Mouse (Mus musculus): ENCODE data around the gene Gstt1. TPM values are rescaled to one million over a fixed set of nuclear protein-coding genes. Genes with fewer than 3 reads are reported as not detected.

Gene Gstt1
- polyA plus RNA-seq, 1 experiment from 2014 or later, result 217 TPM

- peak overlapping the region; percentile 90 for H3K4me2 ChIP-seq (ENCODE audit: low read depth, low read length)
- peaks cover 6% of the 10 kb centered on the region for H3K36me3 ChIP-seq (ENCODE audit: control insufficient read depth, insufficient read depth)
- peak; percentile 25 for ATAC-seq (ENCODE audit: low read depth)
- WGBS (ENCODE audit: insufficient replicate concordance), result 43% methylated on average over 3 of the region's 3 CpGs
- H3K9me3 ChIP-seq (replicated peaks; ENCODE audit: control insufficient read depth, low read length), result no peaks in the 10 kb centered on the region
- H3K4me3 ChIP-seq (ENCODE audit: low read depth, low read length), result peak overlapping the region; percentile 47
- peak overlapping the region; percentile 49 for H3K9ac ChIP-seq (ENCODE audit: low read depth, low read length)
- H3K4me1 ChIP-seq (ENCODE audit: control insufficient read depth, low read depth, low read length), result peaks cover 19% of the 10 kb centered on the region
- peak overlapping the region; percentile 80 for H3K27ac ChIP-seq (ENCODE audit: low read length)
- H3K27me3 ChIP-seq (ENCODE audit: control insufficient read depth, insufficient read depth, low read depth, low read length), result no peaks in the 10 kb centered on the region
Measured at GRCm38 (mm10) chr10:75762413-75762812, 36.0 kb downstream of the Gstt1 start.

- 89% methylated on average over 3 of the region's 3 CpGs for WGBS (ENCODE audit: insufficient replicate concordance)
- Histone ChIP-seq H3K27ac (ENCODE audit: low read length) (no peak overlapping the region), H3K4me1 (ENCODE audit: control insufficient read depth, low read depth, low read length) (peaks cover 19% of the 10 kb centered on the region), H3K9ac (ENCODE audit: low read depth, low read length) (no peak overlapping the region), H3K36me3 (ENCODE audit: control insufficient read depth, insufficient read depth) (peaks cover 6% of the 10 kb centered on the region), H3K9me3 (replicated peaks; ENCODE audit: control insufficient read depth, low read length) (no peaks in the 10 kb centered on the region), H3K4me2 (ENCODE audit: low read depth, low read length) (no peak overlapping the region), H3K27me3 (ENCODE audit: control insufficient read depth, insufficient read depth, low read depth, low read length) (no peaks in the 10 kb centered on the region), H3K4me3 (ENCODE audit: low read depth, low read length) (no peak overlapping the region)
- ATAC-seq (ENCODE audit: low read depth), result no peak
Measured at GRCm38 (mm10) chr10:75760311-75760710, 38.1 kb downstream of the Gstt1 start.

GRCm38 (mm10) chr10:75756719-75757118 is 41.7 kb downstream of the Gstt1 start:
- WGBS (ENCODE audit: insufficient replicate concordance), result 80% methylated on average over 11 of the region's 11 CpGs
- Histone ChIP-seq H3K27me3 (ENCODE audit: control insufficient read depth, insufficient read depth, low read depth, low read length) (no peaks in the 10 kb centered on the region), H3K4me3 (ENCODE audit: low read depth, low read length) (no peak overlapping the region), H3K9ac (ENCODE audit: low read depth, low read length) (no peak overlapping the region), H3K9me3 (replicated peaks; ENCODE audit: control insufficient read depth, low read length) (no peaks in the 10 kb centered on the region), H3K4me2 (ENCODE audit: low read depth, low read length) (no peak overlapping the region), H3K36me3 (ENCODE audit: control insufficient read depth, insufficient read depth) (peaks cover 29% of the 10 kb centered on the region), H3K27ac (ENCODE audit: low read length) (no peak overlapping the region), H3K4me1 (ENCODE audit: control insufficient read depth, low read depth, low read length) (peaks cover 1% of the 10 kb centered on the region; the same call in 1 of the 2 replicates)
- ATAC-seq (ENCODE audit: low read depth), result no peak

GRCm38 (mm10) chr10:75744017-75744416 is 54.4 kb downstream of the Gstt1 start:
- Histone ChIP-seq H3K9ac (ENCODE audit: low read depth, low read length) (no peak overlapping the region), H3K4me1 (ENCODE audit: control insufficient read depth, low read depth, low read length) (no peaks in the 10 kb centered on the region), H3K4me3 (ENCODE audit: low read depth, low read length) (no peak overlapping the region), H3K9me3 (replicated peaks; ENCODE audit: control insufficient read depth, low read length) (no peaks in the 10 kb centered on the region), H3K27me3 (ENCODE audit: control insufficient read depth, insufficient read depth, low read depth, low read length) (no peaks in the 10 kb centered on the region), H3K36me3 (ENCODE audit: control insufficient read depth, insufficient read depth) (peaks cover 65% of the 10 kb centered on the region), H3K27ac (ENCODE audit: low read length) (no peak overlapping the region), H3K4me2 (ENCODE audit: low read depth, low read length) (no peak overlapping the region)
- 39% methylated on average over 3 of the region's 3 CpGs for WGBS (ENCODE audit: insufficient replicate concordance)
- ATAC-seq (ENCODE audit: low read depth), result peak; percentile 75

GRCm38 (mm10) chr10:75743369-75743768 is 55.0 kb downstream of the Gstt1 start:
- WGBS (ENCODE audit: insufficient replicate concordance), result 88% methylated on average over 12 of the region's 12 CpGs
- H3K4me3 ChIP-seq (ENCODE audit: low read depth, low read length), result no peak overlapping the region
- H3K9me3 ChIP-seq (replicated peaks; ENCODE audit: control insufficient read depth, low read length), result no peaks in the 10 kb centered on the region
- H3K36me3 ChIP-seq (ENCODE audit: control insufficient read depth, insufficient read depth), result peaks cover 69% of the 10 kb centered on the region
- no peaks in the 10 kb centered on the region for H3K27me3 ChIP-seq (ENCODE audit: control insufficient read depth, insufficient read depth, low read depth, low read length)
- no peak overlapping the region for H3K27ac ChIP-seq (ENCODE audit: low read length)
- H3K4me2 ChIP-seq (ENCODE audit: low read depth, low read length), result no peak overlapping the region
- no peak for ATAC-seq (ENCODE audit: low read depth)
- H3K4me1 ChIP-seq (ENCODE audit: control insufficient read depth, low read depth, low read length), result no peaks in the 10 kb centered on the region
- no peak overlapping the region for H3K9ac ChIP-seq (ENCODE audit: low read depth, low read length)

GRCm38 (mm10) chr10:75740866-75741265 is 57.5 kb downstream of the Gstt1 start:
- Histone ChIP-seq H3K36me3 (ENCODE audit: control insufficient read depth, insufficient read depth) (peaks cover 64% of the 10 kb centered on the region), H3K27me3 (ENCODE audit: control insufficient read depth, insufficient read depth, low read depth, low read length) (no peaks in the 10 kb centered on the region), H3K4me3 (ENCODE audit: low read depth, low read length) (no peak overlapping the region), H3K9ac (ENCODE audit: low read depth, low read length) (no peak overlapping the region), H3K4me1 (ENCODE audit: control insufficient read depth, low read depth, low read length) (no peaks in the 10 kb centered on the region), H3K9me3 (replicated peaks; ENCODE audit: control insufficient read depth, low read length) (no peaks in the 10 kb centered on the region), H3K4me2 (ENCODE audit: low read depth, low read length) (no peak overlapping the region), H3K27ac (ENCODE audit: low read length) (no peak overlapping the region)
- no peak for ATAC-seq (ENCODE audit: low read depth)
- WGBS (ENCODE audit: insufficient replicate concordance), result 87% methylated on average over 3 of the region's 3 CpGs

Other genes starting within 250 kb of the Gstt1 start
- gene Lrrc75b, start 238.3 kb downstream of the Gstt1 start, polyA plus RNA-seq (2015; fragmentation: Nextera tagmentation; extraction: Ambion mirVana), result 0.05 and 0.06 TPM in 2 replicates
- gene Ggt1, start 237.0 kb downstream of the Gstt1 start, polyA plus RNA-seq (2015; fragmentation: Nextera tagmentation; extraction: Ambion mirVana), result 27.7 and 40.9 TPM in 2 replicates
- gene Ggt5, start 209.2 kb downstream of the Gstt1 start, polyA plus RNA-seq (2015; fragmentation: Nextera tagmentation; extraction: Ambion mirVana), result 0.77 and 0.98 TPM in 2 replicates
- gene Susd2, start 154.6 kb downstream of the Gstt1 start, polyA plus RNA-seq (2015; fragmentation: Nextera tagmentation; extraction: Ambion mirVana), result 1.8 and 2.3 TPM in 2 replicates
- 11.6 and 13.6 TPM in 2 replicates for gene Cabin1, start 34.2 kb downstream of the Gstt1 start, polyA plus RNA-seq (2015; fragmentation: Nextera tagmentation; extraction: Ambion mirVana)
- gene Ddt, start 25.2 kb downstream of the Gstt1 start, polyA plus RNA-seq (2015; fragmentation: Nextera tagmentation; extraction: Ambion mirVana), result 222 and 239 TPM in 2 replicates
- 0.18 TPM in 1 of 2 replicates, not detected in the other for gene Gm20441, start 17.6 kb downstream of the Gstt1 start, polyA plus RNA-seq (2015; fragmentation: Nextera tagmentation; extraction: Ambion mirVana)
- gene Gstt3, start 17.2 kb downstream of the Gstt1 start, polyA plus RNA-seq (2015; fragmentation: Nextera tagmentation; extraction: Ambion mirVana), result 14.1 and 16.3 TPM in 2 replicates
- not detected in 2 replicates for gene Gstt4, start 24.0 kb upstream of the Gstt1 start, polyA plus RNA-seq (2015; fragmentation: Nextera tagmentation; extraction: Ambion mirVana)
- gene Gstt2, start 38.8 kb upstream of the Gstt1 start, polyA plus RNA-seq (2015; fragmentation: Nextera tagmentation; extraction: Ambion mirVana), result 54.3 and 56.7 TPM in 2 replicates
- 906 and 964 TPM in 2 replicates for gene Mif, start 61.7 kb upstream of the Gstt1 start, polyA plus RNA-seq (2015; fragmentation: Nextera tagmentation; extraction: Ambion mirVana)
- 0.50 and 0.85 TPM in 2 replicates for gene Derl3, start 94.8 kb upstream of the Gstt1 start, polyA plus RNA-seq (2015; fragmentation: Nextera tagmentation; extraction: Ambion mirVana)
- gene Smarcb1, start 123.0 kb upstream of the Gstt1 start, polyA plus RNA-seq (2015; fragmentation: Nextera tagmentation; extraction: Ambion mirVana), result 55.9 and 56.8 TPM in 2 replicates
- 125 and 137 TPM in 2 replicates for gene Chchd10, start 134.5 kb upstream of the Gstt1 start, polyA plus RNA-seq (2015; fragmentation: Nextera tagmentation; extraction: Ambion mirVana)
- 2.1 and 2.7 TPM in 2 replicates for gene Mmp11, start 137.9 kb upstream of the Gstt1 start, polyA plus RNA-seq (2015; fragmentation: Nextera tagmentation; extraction: Ambion mirVana)
- gene Gm867, start 142.1 kb upstream of the Gstt1 start, polyA plus RNA-seq (2015; fragmentation: Nextera tagmentation; extraction: Ambion mirVana), result 24.3 and 26.4 TPM in 2 replicates
- gene Vpreb3, start 144.5 kb upstream of the Gstt1 start, polyA plus RNA-seq (2015; fragmentation: Nextera tagmentation; extraction: Ambion mirVana), result 15.0 and 17.5 TPM in 2 replicates
- gene Gm5134, start 155.9 kb upstream of the Gstt1 start, polyA plus RNA-seq (2015; fragmentation: Nextera tagmentation; extraction: Ambion mirVana), result 0.06 and 0.14 TPM in 2 replicates
- gene Zfp280b, start 234.1 kb upstream of the Gstt1 start, polyA plus RNA-seq (2015; fragmentation: Nextera tagmentation; extraction: Ambion mirVana), result 11.3 TPM in 2 replicates